Mouse (Mus musculus): ENCODE measurements around the gene Kif2a. TPM values are rescaled to one million over a fixed set of nuclear protein-coding genes. Genes with fewer than 3 reads are reported as not detected.
"Not testable (repeated sequence)": the region's sequence is repeated elsewhere in the genome, so short reads cannot be mapped to it uniquely, and the experiment has no call there.

Gene Kif2a
- total RNA-seq, 2 experiments from 2014 or later = 47.3 to 47.9 TPM

DNA sequence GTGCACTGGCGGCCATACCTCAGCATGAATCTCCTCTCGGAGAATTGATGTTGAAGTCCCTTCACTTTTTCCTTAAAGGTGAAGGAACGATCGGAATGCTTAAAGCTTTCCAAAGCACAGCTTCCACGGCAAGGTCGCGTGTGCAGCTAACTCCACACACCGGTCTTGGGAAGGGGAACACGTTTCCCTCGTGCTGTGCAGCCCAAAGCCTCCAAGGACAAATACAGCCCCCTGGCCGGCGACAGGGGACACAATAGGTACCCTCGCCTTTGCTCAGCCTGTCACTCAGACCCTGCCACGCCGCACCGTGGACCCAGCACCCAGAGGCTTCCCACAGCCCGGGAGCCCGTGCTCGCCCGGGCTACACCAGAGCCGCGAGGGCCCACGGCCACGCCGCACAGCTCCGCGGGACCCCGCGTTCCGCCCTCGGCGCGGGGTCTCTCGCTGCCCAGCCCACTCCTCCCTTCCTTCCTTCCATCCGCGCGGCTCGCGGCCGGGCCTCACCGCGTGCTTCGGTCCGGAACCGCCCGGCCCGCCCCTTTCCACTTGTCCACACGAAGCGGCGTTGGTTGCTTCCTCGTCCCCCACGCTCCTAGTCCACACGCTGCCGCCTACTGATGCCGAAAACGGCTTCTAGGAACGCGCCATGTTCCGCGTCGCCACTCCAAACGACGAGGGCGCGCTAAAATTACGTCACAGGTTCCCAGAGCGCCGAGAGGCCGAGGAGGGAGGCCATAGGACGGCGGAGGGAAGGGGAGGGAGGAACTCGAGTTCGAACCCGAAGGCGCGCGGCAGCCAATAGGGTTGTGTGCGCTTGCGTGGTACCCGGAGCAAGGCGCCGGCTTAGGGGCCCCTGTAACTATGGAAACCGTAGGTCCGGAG, 85.4 kb downstream of the Kif2a start, which contains the start of gene Ipo11:
Gene Ipo11, minus strand, starts transcription at position 703 of the 882 bp plus-strand sequence.
- DNase-seq (ENCODE audit: low spot score in 2 of 2) = peak; percentile 83 to 88

DNA sequence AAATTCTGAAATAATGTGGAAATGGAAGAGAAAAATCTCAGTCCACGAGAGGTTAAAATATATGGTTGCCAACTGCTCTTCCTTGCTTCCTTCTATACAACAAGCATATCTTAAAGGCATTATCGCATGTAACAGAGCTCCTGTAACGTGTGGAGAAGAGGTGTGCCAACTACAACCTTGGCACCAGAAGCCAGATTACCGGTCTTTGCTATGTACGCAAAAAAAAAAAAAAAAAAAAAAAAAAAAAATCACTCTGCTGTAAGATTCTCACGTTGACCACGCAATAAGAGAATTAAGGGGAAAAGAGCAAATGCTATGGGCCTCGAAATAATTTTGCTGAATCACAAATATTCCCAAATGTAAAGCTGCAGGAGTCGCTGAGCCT, 86.1 kb downstream of the Kif2a start:
- no peak for DNase-seq (ENCODE audit: low spot score in 2 of 2)

DNA sequence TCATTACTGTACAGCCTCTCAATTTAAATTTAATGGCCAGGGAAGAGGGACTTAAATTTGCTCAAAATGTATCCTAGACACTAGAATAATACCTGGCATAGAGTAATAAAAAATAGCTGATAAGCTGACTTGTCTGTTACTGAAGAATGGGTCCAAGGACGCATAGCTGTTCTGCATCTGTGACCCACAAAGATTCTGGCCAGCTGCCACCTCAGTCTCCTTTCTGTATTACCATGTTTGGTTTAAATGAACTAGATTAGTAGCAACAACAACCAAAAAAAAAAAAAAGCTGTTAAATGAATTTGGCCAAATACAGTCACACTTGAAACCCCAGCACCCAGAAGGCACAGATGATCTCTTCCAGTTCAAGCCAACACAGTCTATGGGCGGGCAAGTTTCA, 92.7 kb downstream of the Kif2a start:
- peak; percentile 14 to 28 for DNase-seq (ENCODE audit: low spot score in 2 of 2)

DNA sequence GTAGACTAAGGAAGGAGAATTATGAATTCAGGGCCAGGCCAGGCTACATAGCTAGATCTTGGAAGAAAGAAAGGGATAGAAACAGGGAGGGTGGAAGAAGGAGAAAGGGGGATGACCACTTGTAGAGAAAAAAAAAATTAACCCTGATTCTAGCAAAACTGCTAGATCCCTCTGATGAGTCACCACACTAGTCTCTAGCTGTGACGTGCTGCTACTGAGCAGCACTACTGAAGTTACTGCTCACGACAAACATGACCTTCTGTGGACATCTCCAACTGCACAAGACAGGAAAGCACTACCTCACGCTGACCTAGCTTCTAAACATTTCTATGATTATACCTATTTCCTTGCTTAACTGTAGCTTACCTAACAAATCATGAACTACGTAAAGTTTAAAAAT, 93.6 kb downstream of the Kif2a start:
- no peak for DNase-seq (ENCODE audit: low spot score in 2 of 2)

DNA sequence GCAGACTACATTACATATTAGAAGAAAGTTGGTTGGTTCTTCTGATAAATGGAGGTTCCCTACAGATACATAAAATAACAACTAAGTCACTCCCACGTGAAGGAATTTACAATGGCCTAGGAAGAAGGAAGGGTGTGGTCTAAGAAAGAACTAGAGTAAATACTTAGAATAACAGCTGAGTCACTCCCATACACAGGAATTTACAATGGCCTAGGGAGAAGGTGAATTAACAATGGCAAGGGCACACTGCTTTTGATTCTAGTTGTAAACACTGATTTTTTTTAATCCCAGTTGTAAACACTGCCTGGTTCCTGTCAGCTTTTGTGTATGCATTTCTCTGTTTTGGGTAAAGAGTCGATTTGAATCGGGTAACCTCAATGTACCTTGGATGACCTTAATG, 96.0 kb downstream of the Kif2a start:
- not testable (repeated sequence) for DNase-seq (ENCODE audit: low spot score in 2 of 2)

DNA sequence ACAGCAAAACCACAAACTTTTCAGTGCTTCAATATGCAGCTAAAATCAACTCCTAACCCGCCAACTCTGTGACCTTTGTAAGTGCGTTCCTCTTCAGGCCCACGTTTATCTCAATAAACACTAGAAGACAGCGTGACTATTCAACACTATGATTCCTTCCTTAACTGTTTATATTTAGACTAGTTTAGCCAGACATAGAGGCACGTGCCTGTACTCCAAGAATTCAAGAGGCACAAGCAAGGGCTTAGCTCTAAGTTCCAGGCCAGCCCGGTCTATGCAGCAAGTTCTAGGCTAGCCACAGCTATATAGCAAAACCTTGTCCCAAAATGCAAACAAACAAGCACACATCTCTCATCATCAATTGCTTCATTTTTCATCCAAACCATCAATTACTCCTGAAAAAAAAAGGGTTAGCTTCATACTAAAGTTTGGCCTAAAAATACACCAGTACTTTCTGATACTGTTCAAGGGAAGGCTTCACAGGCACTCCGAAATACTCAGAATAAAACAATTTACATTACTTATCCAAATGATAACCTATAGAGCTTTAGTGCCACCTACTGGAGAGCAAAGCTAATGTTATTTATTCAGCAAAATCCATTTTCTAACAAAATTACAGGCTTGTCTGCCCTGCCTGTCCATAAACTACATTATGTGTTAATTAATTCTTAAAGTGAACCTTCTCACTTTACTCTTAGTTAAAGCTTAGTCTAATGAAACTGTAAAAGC, 103.4 kb downstream of the Kif2a start:
- no peak for DNase-seq (ENCODE audit: low spot score in 2 of 2)

DNA sequence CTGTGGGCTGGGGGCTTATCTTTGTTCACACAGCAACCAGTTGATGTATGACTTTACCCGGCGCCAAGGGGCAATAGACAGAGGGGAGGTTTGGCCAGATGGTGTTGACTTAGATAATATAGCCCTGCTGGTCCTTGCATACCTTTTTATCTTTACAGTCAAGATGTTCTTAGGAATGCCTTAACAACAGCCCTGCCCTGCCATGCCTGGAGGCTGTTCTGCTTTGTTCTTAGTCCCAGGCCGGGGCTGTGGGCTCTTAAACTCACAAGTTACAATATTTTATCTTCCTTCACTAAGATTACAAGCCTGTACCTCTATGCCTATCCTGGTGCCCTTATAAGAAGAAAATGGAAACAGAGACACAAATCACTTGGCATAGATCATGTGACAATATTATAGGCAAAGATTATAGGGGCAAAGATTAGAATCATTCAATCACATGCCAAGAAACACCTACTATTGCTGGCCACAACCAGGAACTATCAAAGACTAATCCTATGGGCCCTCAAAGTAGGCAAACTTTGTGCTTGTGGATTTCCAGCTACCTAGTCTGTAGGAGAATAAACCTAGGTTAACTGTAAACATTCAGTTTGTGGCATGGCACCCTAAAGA, 108.7 kb downstream of the Kif2a start:
- DNase-seq (ENCODE audit: low spot score in 2 of 2) = no peak

DNA sequence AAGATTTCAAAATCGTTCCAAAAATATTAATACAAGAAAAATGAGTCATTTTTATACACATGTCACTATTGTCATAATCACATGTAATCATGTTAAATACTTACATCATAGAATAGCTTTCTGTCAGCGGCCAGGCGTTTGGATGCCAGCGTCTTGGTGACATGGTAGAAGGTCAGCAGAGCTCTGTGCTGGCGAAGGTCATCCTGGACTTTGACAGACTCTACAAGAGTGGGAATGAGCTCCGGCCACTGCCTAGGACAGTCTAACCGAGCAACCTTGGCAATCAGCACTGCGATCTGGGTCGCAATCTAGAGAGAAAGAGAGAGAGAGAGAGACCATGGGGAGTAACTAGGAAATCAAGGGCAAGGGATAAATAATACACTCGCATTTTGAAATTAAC, 111.8 kb downstream of the Kif2a start:
- DNase-seq (ENCODE audit: low spot score in 2 of 2) = no peak

Other genes starting within 250 kb of the Kif2a start
- gene Ipo11, start 85.2 kb downstream of the Kif2a start, total RNA-seq (2021) = 10 to 100 TPM; 31.9 to 36.7 TPM
- gene Dimt1, start 75.0 kb downstream of the Kif2a start, total RNA-seq (2021) = 10 to 100 TPM; 10.7 to 17.2 TPM

All from adrenal gland, adult 18-20 months (tissue).